Mouse (Mus musculus): ENCODE measurements around the gene Gm21836.
"Not testable (repeated sequence)": the region's sequence is repeated elsewhere in the genome, so short reads cannot be mapped to it uniquely, and the experiment has no call there.

Gene Gm21836

GRCm38 (mm10) chr9:124493693-124494092, at the start of gene Gm21836:
Gene Gm21836 (minus strand): TSS chr9:124493793.
- DNase-seq (ENCODE audit: low read depth, low spot score), result not testable (repeated sequence)

GRCm38 (mm10) chr9:124480361-124480980, 13.1 kb downstream of the Gm21836 start:
- not testable (repeated sequence) for DNase-seq (ENCODE audit: low read depth, low spot score)

GRCm38 (mm10) chr9:124478081-124478480, 15.5 kb downstream of the Gm21836 start:
- DNase-seq (ENCODE audit: low read depth, low spot score), result no peak

GRCm38 (mm10) chr9:124476096-124476902, 17.3 kb downstream of the Gm21836 start, which contains the start of gene Ppp2r3d:
Gene Ppp2r3d (minus strand): TSS chr9:124476898.
- no peak for DNase-seq (ENCODE audit: low read depth, low spot score)

GRCm38 (mm10) chr9:124475689-124476088, 17.9 kb downstream of the Gm21836 start:
- DNase-seq (ENCODE audit: low read depth, low spot score), result no peak

GRCm38 (mm10) chr9:124456572-124456971, 37.0 kb downstream of the Gm21836 start:
- peak; percentile 25 for DNase-seq (ENCODE audit: low read depth, low spot score)
